ENCODE assay signal across 13 mouse cellular contexts in the genomic region with DNA sequence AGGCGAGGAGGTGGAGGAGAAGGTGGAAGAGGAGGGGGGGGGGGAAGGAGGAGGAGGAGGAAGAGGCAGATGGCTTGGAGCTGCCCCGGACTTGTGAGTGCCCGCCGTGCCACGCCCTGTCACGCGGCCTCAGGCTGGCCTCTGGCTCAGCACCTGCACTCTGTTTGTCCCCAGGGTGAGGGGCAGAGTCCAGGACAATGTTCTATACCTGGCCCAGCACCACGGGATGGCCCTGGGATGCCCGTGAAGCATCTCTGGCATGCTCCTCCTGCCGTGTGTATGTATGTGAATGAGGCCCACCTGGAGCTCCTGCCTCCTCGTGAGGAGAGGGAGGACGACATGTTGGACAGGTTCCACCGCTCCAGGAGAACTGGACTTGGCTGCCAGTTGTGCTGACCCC. TPM values are rescaled to one million over a fixed set of nuclear protein-coding genes. Genes with fewer than 3 reads are reported as not detected.
DNase-seq lines count a peak whose midpoint lies in the region; ATAC-seq lines count a peak whose summit lies in the region.
"Had no signal": no experiment of that assay in that cellular context is flagged by ENCODE, and none has a peak within 500 bp of the region (broad histone marks: within the 10 kb centered on the region; RNA-seq: fewer than 3 reads in every experiment).

No protein-coding gene starts in this region.

- H3K27me3 ChIP-seq in liver, embryonic 11.5 days (replicated peaks; ENCODE audit: control insufficient read depth, insufficient read depth, low read length), result no peaks in the 10 kb centered on the region
- peaks cover 6% of the 10 kb centered on the region; the same call in 1 of the 2 replicates for H3K27me3 ChIP-seq in intestine, embryonic 14.5 days (replicated peaks; ENCODE audit: control insufficient read depth, insufficient read depth, low read length)
- peaks cover 8% of the 10 kb centered on the region for H3K27me3 ChIP-seq in liver, embryonic 16.5 days (ENCODE audit: control insufficient read depth, insufficient read depth, low read depth, low read length)

- DNase-seq in liver (peak; percentile 14), adipocyte (ENCODE audit: low spot score) (no peak)
- no peak for DNase-seq in liver, embryonic 11.5 days (ENCODE audit: low spot score)
- peak; percentile 55 for DNase-seq in intestine, embryonic 14.5 days (ENCODE audit: low spot score)
- peak; percentile 74 for DNase-seq in kidney, adult 9 months
- DNase-seq in T-cell, adult 2 months (ENCODE audit: low spot score), result no peak
- DNase-seq: adrenal gland, postnatal 14 days; gastrocnemius, postnatal 25 days; lung, postnatal 4 days had no signal

- no peak overlapping the region for H3K27ac ChIP-seq in liver, embryonic 11.5 days (ENCODE audit: low read depth, low read length)
- no peak overlapping the region for H3K27ac ChIP-seq in intestine, embryonic 14.5 days (ENCODE audit: low read depth)
- no peak overlapping the region for H3K27ac ChIP-seq in liver, embryonic 16.5 days (ENCODE audit: low read length)
- H3K27ac ChIP-seq: heart, embryonic 13.5 days had no signal

- H3K9ac ChIP-seq in liver, embryonic 11.5 days (ENCODE audit: low read depth, low read length), result no peak overlapping the region
- H3K9ac ChIP-seq in intestine, embryonic 14.5 days (ENCODE audit: low read length), result no peak overlapping the region; the same call in 1 of the 2 replicates
- no peak overlapping the region for H3K9ac ChIP-seq in liver, embryonic 16.5 days (ENCODE audit: low read depth, low read length)
- H3K9ac ChIP-seq: heart, embryonic 13.5 days had no signal

- no peaks in the 10 kb centered on the region for H3K36me3 ChIP-seq in liver, embryonic 11.5 days (ENCODE audit: control insufficient read depth, insufficient read depth, low read length)
- H3K36me3 ChIP-seq in intestine, embryonic 14.5 days (ENCODE audit: control insufficient read depth, insufficient read depth, low read length), result no peaks in the 10 kb centered on the region
- no peaks in the 10 kb centered on the region for H3K36me3 ChIP-seq in liver, embryonic 16.5 days (ENCODE audit: control insufficient read depth, insufficient read depth)
- H3K36me3 ChIP-seq: heart, embryonic 13.5 days had no signal

- no peaks in the 10 kb centered on the region for H3K9me3 ChIP-seq in liver, embryonic 11.5 days (ENCODE audit: control insufficient read depth, low read length)
- H3K9me3 ChIP-seq in intestine, embryonic 14.5 days (ENCODE audit: control insufficient read depth, low read length), result no peaks in the 10 kb centered on the region
- no peaks in the 10 kb centered on the region for H3K9me3 ChIP-seq in liver, embryonic 16.5 days (replicated peaks; ENCODE audit: control insufficient read depth, low read length)
- H3K9me3 ChIP-seq: heart, embryonic 13.5 days had no signal

- ATAC-seq in liver, embryonic 11.5 days (replicated peaks; ENCODE audit: low FRiP score), result no peak
- ATAC-seq in intestine, embryonic 14.5 days (replicated peaks; ENCODE audit: low FRiP score, low TSS enrichment, low read depth), result peak; percentile 82
- ATAC-seq in liver, embryonic 16.5 days (ENCODE audit: low read depth), result peak; percentile 83
- no peak for ATAC-seq in megakaryocyte progenitor cell, adult 5-6 weeks (replicated peaks; ENCODE audit: poor library complexity)

- H3K4me1 ChIP-seq in liver, embryonic 11.5 days (replicated peaks; ENCODE audit: control insufficient read depth, insufficient read depth, low read length), result no peaks in the 10 kb centered on the region
- no peaks in the 10 kb centered on the region for H3K4me1 ChIP-seq in intestine, embryonic 14.5 days (replicated peaks; ENCODE audit: control insufficient read depth, insufficient read depth, low read length)
- no peaks in the 10 kb centered on the region for H3K4me1 ChIP-seq in liver, embryonic 16.5 days (ENCODE audit: control insufficient read depth, low read depth, low read length)

- H3K4me2 ChIP-seq in liver, embryonic 11.5 days, result no peak overlapping the region
- no peak overlapping the region for H3K4me2 ChIP-seq in intestine, embryonic 14.5 days (ENCODE audit: low read length)
- no peak overlapping the region for H3K4me2 ChIP-seq in liver, embryonic 16.5 days (ENCODE audit: low read depth, low read length)
- H3K4me2 ChIP-seq: heart, embryonic 13.5 days had no signal

- no peak overlapping the region for H3K4me3 ChIP-seq in liver, embryonic 11.5 days (ENCODE audit: low read depth, low read length)
- H3K4me3 ChIP-seq in intestine, embryonic 14.5 days (ENCODE audit: low read depth, low read length), result no peak overlapping the region
- no peak overlapping the region for H3K4me3 ChIP-seq in liver, embryonic 16.5 days (ENCODE audit: low read depth, low read length)
- H3K4me3 ChIP-seq: erythroblast, embryonic 14.5 days; heart, embryonic 13.5 days had no signal

- WGBS in liver, embryonic 11.5 days, result 51% methylated on average over 13 of the region's 13 CpGs
- 47% methylated on average over 13 of the region's 13 CpGs for WGBS in intestine, embryonic 14.5 days
- WGBS in liver, embryonic 16.5 days (ENCODE audit: insufficient replicate concordance), result 47% methylated on average over 13 of the region's 13 CpGs

RNA-seq across cellular contexts. Expression of a gene that starts 14.4 kb away (rescaled TPM):
- 4.9 and 5.8 TPM in 2 replicates for polyA plus RNA-seq in liver, embryonic 11.5 days (2014; fragmentation: Nextera tagmentation; extraction: Ambion mirVana)
- 9.8 and 11.3 TPM in 2 replicates for polyA plus RNA-seq in intestine, embryonic 14.5 days (2014; fragmentation: Nextera tagmentation; extraction: Ambion mirVana)
- polyA plus RNA-seq in liver, embryonic 16.5 days (2015; fragmentation: Nextera tagmentation; extraction: Ambion mirVana), result 1.7 and 2.0 TPM in 2 replicates
- total RNA-seq in megakaryocyte progenitor cell, adult 5-6 weeks (2015), result 4.2 and 4.3 TPM in 2 replicates
- 7.4 and 9.2 TPM in 2 replicates for total RNA-seq in megakaryocyte progenitor cell, adult 5-6 weeks (2017)

RNA-seq across cellular contexts. Expression of a gene that starts 16.1 kb away (rescaled TPM):
- 3.4 and 3.6 TPM in 2 replicates for polyA plus RNA-seq in liver, embryonic 11.5 days (2014; fragmentation: Nextera tagmentation; extraction: Ambion mirVana)
- 4.2 and 4.5 TPM in 2 replicates for polyA plus RNA-seq in intestine, embryonic 14.5 days (2014; fragmentation: Nextera tagmentation; extraction: Ambion mirVana)
- polyA plus RNA-seq in liver, embryonic 16.5 days (2015; fragmentation: Nextera tagmentation; extraction: Ambion mirVana), result 4.1 and 4.2 TPM in 2 replicates
- 2.3 and 3.2 TPM in 2 replicates for total RNA-seq in megakaryocyte progenitor cell, adult 5-6 weeks (2015)
- total RNA-seq in megakaryocyte progenitor cell, adult 5-6 weeks (2017), result 6.5 and 8.9 TPM in 2 replicates

RNA-seq across cellular contexts. Expression of a gene that starts 25.5 kb away (rescaled TPM):
- 2.4 and 3.0 TPM in 2 replicates for polyA plus RNA-seq in liver, embryonic 11.5 days (2014; fragmentation: Nextera tagmentation; extraction: Ambion mirVana)
- 6.2 and 7.4 TPM in 2 replicates for polyA plus RNA-seq in intestine, embryonic 14.5 days (2014; fragmentation: Nextera tagmentation; extraction: Ambion mirVana)
- 1.3 TPM in 2 replicates for polyA plus RNA-seq in liver, embryonic 16.5 days (2015; fragmentation: Nextera tagmentation; extraction: Ambion mirVana)
- 1.5 and 2.1 TPM in 2 replicates for total RNA-seq in megakaryocyte progenitor cell, adult 5-6 weeks (2015)
- 4.2 and 6.5 TPM in 2 replicates for total RNA-seq in megakaryocyte progenitor cell, adult 5-6 weeks (2017)

RNA-seq across cellular contexts. Expression of a gene that starts 32.0 kb away (rescaled TPM):
- 3.3 and 4.2 TPM in 2 replicates for polyA plus RNA-seq in liver, embryonic 11.5 days (2014; fragmentation: Nextera tagmentation; extraction: Ambion mirVana)
- 9.2 and 9.7 TPM in 2 replicates for polyA plus RNA-seq in intestine, embryonic 14.5 days (2014; fragmentation: Nextera tagmentation; extraction: Ambion mirVana)
- 1.8 and 1.9 TPM in 2 replicates for polyA plus RNA-seq in liver, embryonic 16.5 days (2015; fragmentation: Nextera tagmentation; extraction: Ambion mirVana)
- total RNA-seq in megakaryocyte progenitor cell, adult 5-6 weeks (2015), result 1.0 and 1.5 TPM in 2 replicates
- 2.3 and 4.8 TPM in 2 replicates for total RNA-seq in megakaryocyte progenitor cell, adult 5-6 weeks (2017)
- polyA plus RNA-seq: erythroblast, embryonic 14.5 days had no signal

RNA-seq across cellular contexts. Expression of a gene that starts 45.2 kb away (rescaled TPM):
- polyA plus RNA-seq in liver, embryonic 11.5 days (2014; fragmentation: Nextera tagmentation; extraction: Ambion mirVana), result 4.6 and 4.8 TPM in 2 replicates
- 9.6 and 10.6 TPM in 2 replicates for polyA plus RNA-seq in intestine, embryonic 14.5 days (2014; fragmentation: Nextera tagmentation; extraction: Ambion mirVana)
- 1.3 and 1.4 TPM in 2 replicates for polyA plus RNA-seq in liver, embryonic 16.5 days (2015; fragmentation: Nextera tagmentation; extraction: Ambion mirVana)
- 9.3 and 10.9 TPM in 2 replicates for total RNA-seq in megakaryocyte progenitor cell, adult 5-6 weeks (2015)
- 9.9 and 12.4 TPM in 2 replicates for total RNA-seq in megakaryocyte progenitor cell, adult 5-6 weeks (2017)
- polyA plus RNA-seq: erythroblast, embryonic 14.5 days had no signal

Comparison
In these comparisons a context has a peak if more than half of its experiments do, and no peak if none do; other contexts are left out.
1. DNase-seq: peak in liver (single experiment), intestine, embryonic 14.5 days (single experiment) and kidney, adult 9 months (single experiment); none in liver, embryonic 11.5 days (single experiment), T-cell, adult 2 months (single experiment) and adipocyte (single experiment).
2. ATAC-seq: peak in intestine, embryonic 14.5 days (single experiment) and liver, embryonic 16.5 days (single experiment); none in liver, embryonic 11.5 days (single experiment) and megakaryocyte progenitor cell, adult 5-6 weeks (single experiment).